Mouse (Mus musculus) erythroblast, embryonic 14.5 days (primary cell): ENCODE results near the gene Ces1b. TPM values are rescaled to one million over a fixed set of nuclear protein-coding genes. Genes with fewer than 3 reads are reported as not detected.

Source experiments
- H3K27me3 ChIP-seq: 2 replicates; pipeline ENCODE4 v1.6.1; 2012; ENCODE audit warnings: inconsistent platforms; ENCODE audit not compliant: control insufficient read depth
- H3K36me3 ChIP-seq: 2 replicates; pipeline ENCODE4 v1.6.1; 2012; ENCODE audit warnings: mild to moderate bottlenecking, inconsistent platforms; ENCODE audit not compliant: control insufficient read depth
- H3K4me1 ChIP-seq: 2 replicates; pipeline ENCODE4 v1.6.1; 2012; ENCODE audit warnings: inconsistent platforms; ENCODE audit not compliant: control insufficient read depth
- H3K4me3 ChIP-seq: replicated peaks from 2 replicates; pipeline ENCODE3; 2012; ENCODE audit warnings: moderate library complexity, mild to moderate bottlenecking, inconsistent platforms
- H3K9me3 ChIP-seq: 2 replicates; pipeline ENCODE4 v1.6.1; 2012; ENCODE audit warnings: low read length, inconsistent platforms, mixed read lengths; ENCODE audit not compliant: control insufficient read depth
- GATA1 ChIP-seq: IDR thresholded peaks from 2 replicates; pipeline ENCODE4 v1.6.1; 2012; ENCODE audit warnings: low read length, inconsistent platforms, mixed read lengths
- TAL1 ChIP-seq: IDR thresholded peaks from 3 replicates; pipeline ENCODE4 v1.6.1; 2012; ENCODE audit warnings: low read length, inconsistent platforms, mixed read lengths
- polyA plus RNA-seq: library from polyadenylated mRNA; stranded (reverse); fragments of >175 nt; gene quantifications from 2 replicates; pipeline ENCODE4 v1.2.3, GENCODE M21; 2012

The Ces1b gene
- polyA plus RNA-seq, 1 experiment = not detected

DNA sequence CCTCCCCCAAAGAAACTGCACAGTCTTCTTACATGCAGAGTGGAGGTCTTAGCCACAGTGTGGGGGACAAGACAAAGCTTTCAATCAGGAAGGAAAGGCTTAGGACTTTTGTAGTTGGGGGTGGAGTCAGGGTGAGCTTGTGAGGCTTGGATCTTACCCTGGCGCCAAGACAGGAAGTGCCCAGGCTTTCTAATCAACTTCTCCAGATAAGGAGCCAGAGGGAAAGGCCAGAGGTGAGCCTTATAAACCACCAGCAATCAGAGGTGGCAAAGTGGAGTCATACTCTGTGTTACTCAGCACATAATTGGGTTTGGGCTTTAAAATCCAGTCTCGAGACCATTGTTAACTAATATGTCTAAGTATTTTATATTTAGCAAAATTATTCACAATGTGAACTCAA, 24.6 kb downstream of the Ces1b start:
- H3K36me3 ChIP-seq = no peaks in the 10 kb centered on the region
- no peaks in the 10 kb centered on the region for H3K4me1 ChIP-seq
- TF ChIP-seq GATA1 (no peak), TAL1 (no peak)
- H3K9me3 ChIP-seq = no peaks in the 10 kb centered on the region
- H3K4me3 ChIP-seq = no peak overlapping the region
- H3K27me3 ChIP-seq = no peaks in the 10 kb centered on the region

DNA sequence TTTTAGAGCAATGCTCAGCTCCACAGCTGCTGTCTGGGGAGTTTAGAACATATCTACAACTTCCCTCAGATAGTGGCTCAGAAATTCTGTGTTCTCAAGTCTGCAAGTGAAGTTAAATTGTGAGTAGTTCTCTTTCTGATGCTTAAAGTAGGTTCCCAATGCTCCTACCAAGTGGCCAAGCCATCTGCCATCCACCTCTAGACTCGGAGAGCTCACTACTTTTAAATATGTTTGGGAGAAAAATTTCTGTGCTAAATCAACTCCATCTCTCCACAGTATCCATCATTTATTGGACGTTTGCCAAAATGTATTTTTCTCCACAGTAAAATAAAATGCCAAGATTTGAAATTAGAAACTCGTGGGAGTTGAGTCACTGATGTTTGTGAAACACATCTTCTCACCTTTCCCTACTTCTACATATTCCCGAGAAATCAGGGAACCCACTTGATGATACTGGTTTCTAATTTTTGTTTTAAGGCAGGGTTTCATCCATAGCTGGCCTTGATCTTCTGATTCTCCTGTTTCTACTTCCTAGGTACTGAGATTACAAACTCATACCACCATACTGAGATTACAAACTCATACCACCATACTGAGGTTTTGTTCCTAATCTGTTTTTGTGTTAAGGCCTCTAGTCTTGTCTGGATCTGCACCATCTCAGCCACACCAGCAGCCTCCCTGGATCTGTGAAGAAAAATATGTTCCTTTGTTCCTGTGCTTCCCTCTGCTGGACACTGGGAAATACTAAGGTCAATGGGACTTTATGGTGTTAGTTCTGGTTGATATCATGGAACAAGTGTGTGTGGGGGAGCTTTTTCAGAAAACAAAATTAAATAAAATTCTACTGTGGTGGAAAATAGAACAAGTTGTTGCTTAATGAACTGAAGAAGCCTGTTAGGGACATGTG, 31.1 kb downstream of the Ces1b start:
- TF ChIP-seq GATA1 (no peak), TAL1 (no peak)

DNA sequence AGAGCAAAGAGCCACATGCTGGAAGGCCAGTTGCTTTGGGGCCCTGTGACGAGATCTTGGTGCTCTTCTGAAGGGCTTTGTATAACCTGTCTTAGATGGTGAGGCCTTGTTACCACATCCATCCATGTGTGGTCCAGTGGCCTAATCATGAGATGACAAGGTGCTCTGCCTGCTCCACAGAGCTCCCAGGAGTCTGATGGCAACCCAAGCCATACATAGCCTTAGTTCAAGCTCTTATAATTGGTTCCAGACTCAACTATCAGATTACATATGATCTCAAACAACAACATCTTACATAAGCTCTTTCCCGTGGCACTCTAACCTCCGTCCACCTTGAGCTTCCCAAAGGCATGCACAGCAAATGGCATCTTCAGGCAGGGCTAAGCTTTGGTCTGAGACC, 31.7 kb downstream of the Ces1b start, which contains the start of gene Ces1a:
Ces1a (minus strand) TSS at position 101 of the 400 bp plus-strand sequence.
- TF ChIP-seq GATA1 = no peak
- TF ChIP-seq TAL1 = no peak
- no peaks in the 10 kb centered on the region for H3K36me3 ChIP-seq
- H3K4me3 ChIP-seq = no peak within 1 kb of the TSS
- no peaks in the 10 kb centered on the region for H3K4me1 ChIP-seq
- no peaks in the 10 kb centered on the region for H3K9me3 ChIP-seq
- no peaks in the 10 kb centered on the region for H3K27me3 ChIP-seq

More for the DNA sequence above, 31.1 kb downstream of the Ces1b start:
- no peaks in the 10 kb centered on the region for H3K27me3 ChIP-seq
- no peaks in the 10 kb centered on the region for H3K4me1 ChIP-seq
- H3K36me3 ChIP-seq = no peaks in the 10 kb centered on the region
- H3K9me3 ChIP-seq = no peaks in the 10 kb centered on the region
- H3K4me3 ChIP-seq = no peak overlapping the region

DNA sequence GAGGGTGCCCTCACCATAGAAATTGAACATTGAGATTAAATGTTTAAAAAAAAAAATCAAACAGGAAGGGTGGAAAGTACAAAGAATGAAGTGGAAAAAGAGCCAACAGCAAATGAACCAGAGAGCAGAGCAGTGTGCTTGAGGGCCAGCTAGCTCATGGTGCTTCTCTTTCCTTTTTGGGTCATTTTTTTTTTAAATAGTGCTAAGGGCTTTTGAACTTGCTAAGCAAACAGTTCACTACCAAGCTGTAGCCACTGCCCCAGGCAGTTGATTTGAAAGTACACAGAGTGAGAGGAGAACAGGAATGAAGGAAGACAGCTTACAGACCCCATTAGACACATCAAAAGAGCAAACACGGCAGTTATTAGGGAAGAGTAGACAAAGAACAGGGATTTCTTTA, 36.7 kb downstream of the Ces1b start:
- TF ChIP-seq GATA1 (no peak), TAL1 (no peak)
- Histone ChIP-seq H3K27me3 (no peaks in the 10 kb centered on the region), H3K9me3 (no peaks in the 10 kb centered on the region), H3K36me3 (no peaks in the 10 kb centered on the region), H3K4me3 (no peak overlapping the region), H3K4me1 (no peaks in the 10 kb centered on the region)

DNA sequence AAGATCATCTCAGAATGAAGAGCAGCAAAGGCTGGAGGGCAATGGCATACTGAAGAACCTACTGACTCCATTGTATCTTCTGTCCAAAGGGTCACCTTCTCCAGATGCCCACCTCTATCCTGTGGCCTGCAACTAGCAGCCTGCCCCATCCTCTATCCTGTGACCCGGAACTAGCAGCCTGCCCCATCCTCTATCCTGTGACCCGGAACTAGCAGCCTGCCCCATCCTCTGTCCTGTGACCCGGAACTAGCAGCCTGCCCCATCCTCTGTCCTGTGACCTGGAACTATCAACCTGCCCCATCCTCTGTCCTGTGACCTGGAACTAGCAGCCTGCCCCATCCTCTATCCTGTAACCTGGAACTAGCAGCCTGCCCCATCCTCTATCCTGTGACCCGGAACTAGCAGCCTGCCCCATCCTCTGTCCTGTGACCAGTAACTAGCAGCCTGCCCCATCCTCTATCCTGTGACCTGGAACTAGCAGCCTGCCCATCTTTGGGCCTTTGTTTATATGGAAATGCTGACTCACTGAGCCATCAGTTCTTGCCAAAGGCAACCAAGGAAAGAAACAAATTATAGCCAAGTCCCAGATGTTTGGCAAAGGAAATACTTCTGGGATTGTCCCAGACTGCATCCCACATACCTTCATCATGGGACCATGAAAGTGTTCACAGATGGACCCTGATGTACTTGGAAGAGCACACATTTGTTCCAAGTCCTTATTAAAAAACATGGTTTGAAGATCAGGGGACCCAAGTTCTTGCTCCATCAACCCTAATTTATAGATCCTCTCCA, 38.8 kb downstream of the Ces1b start:
- Histone ChIP-seq H3K36me3 (no peaks in the 10 kb centered on the region), H3K9me3 (no peaks in the 10 kb centered on the region), H3K4me1 (no peaks in the 10 kb centered on the region), H3K4me3 (no peak overlapping the region), H3K27me3 (no peaks in the 10 kb centered on the region)
- TF ChIP-seq TAL1 (no peak), GATA1 (no peak)

DNA sequence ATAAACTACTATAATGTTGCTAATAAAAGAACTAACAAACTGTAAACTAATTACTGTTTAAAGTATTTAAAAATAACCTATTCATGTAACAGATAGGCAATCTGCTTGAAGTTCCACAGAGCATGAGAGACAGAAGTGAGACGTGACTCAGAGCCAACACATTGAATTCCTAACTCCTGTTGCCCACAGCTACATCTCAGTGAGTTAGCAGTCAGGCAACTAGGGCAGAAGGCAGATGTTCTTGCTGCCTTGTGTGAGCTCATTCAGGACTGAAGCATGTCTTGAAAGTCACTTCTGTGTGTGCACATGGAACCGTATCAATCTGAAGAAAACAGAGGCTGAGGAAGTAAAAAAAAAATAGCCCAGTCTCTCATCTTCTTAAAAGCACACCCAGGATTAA, 39.6 kb downstream of the Ces1b start:
- TF ChIP-seq TAL1 (no peak), GATA1 (no peak)
- no peaks in the 10 kb centered on the region for H3K36me3 ChIP-seq
- H3K9me3 ChIP-seq = no peaks in the 10 kb centered on the region
- no peak overlapping the region for H3K4me3 ChIP-seq
- no peaks in the 10 kb centered on the region for H3K27me3 ChIP-seq
- no peaks in the 10 kb centered on the region for H3K4me1 ChIP-seq

DNA sequence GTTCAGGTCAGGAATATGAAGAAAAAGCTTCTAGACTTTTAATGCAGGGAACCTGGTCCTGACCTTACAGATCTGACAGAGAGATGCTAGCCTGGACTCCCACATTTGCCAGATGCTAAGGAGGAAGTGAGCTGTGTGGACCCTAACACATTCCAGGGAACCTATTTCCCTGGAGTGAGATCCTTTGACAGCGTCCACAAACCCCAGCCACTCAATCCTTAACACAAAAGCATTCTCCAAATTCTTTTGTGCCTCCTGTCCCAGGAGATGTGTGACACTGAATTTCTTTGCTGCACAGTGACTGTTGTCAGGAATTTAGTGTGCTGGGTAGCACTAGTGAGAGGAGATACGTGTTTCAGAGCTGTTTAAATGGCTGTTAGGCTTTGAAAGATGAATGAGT, 41.0 kb downstream of the Ces1b start:
- H3K4me3 ChIP-seq = no peak overlapping the region
- TF ChIP-seq TAL1 = no peak
- TF ChIP-seq GATA1 = no peak
- H3K36me3 ChIP-seq = no peaks in the 10 kb centered on the region
- no peaks in the 10 kb centered on the region for H3K27me3 ChIP-seq
- H3K9me3 ChIP-seq = no peaks in the 10 kb centered on the region
- no peaks in the 10 kb centered on the region for H3K4me1 ChIP-seq

DNA sequence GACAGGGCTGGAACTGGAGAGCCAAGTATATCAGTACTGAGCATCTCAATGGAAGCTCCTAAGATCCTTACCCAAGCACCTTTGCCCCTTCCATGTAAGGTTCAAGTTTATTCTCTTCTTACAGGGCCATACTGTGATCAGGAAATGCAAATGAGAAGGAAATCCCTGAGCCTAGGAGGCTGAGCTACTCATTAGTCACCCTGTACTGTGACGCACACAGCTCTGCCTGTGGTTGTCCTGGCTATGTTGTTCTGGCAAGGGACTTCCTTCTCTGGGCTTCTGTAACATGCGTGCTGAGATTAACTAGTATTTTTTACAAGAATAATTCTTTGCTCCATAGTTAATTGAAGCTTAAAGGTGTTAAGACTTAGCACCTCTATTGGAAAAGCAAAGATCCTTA, 49.2 kb downstream of the Ces1b start:
- H3K27me3 ChIP-seq = no peaks in the 10 kb centered on the region
- H3K36me3 ChIP-seq = no peaks in the 10 kb centered on the region
- H3K4me3 ChIP-seq = no peak overlapping the region
- no peaks in the 10 kb centered on the region for H3K9me3 ChIP-seq
- TF ChIP-seq TAL1 (no peak), GATA1 (no peak)
- H3K4me1 ChIP-seq = no peaks in the 10 kb centered on the region

DNA sequence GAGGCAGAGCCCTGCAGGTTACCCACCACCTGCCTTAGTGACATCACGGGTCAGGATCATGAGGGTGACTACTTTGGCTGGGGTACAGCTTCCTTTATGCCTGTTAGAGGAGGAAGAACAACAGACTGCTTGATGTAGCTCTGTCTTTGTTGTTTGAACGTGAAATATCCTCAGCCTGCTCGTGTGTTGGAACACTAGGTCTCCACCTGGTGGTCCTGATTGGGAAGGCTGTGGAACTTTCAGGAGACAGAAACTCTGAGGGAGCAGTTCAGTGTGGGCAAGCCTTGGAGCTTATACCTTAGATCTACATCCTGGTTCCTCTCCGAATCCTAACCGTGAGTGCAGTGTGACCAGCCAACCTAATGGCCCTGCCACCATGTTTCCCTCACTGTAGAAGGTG, 58.1 kb downstream of the Ces1b start:
- H3K27me3 ChIP-seq = no peaks in the 10 kb centered on the region
- H3K4me3 ChIP-seq = no peak overlapping the region
- TF ChIP-seq TAL1 = no peak
- TF ChIP-seq GATA1 = no peak
- H3K9me3 ChIP-seq = no peaks in the 10 kb centered on the region
- no peaks in the 10 kb centered on the region for H3K4me1 ChIP-seq
- no peaks in the 10 kb centered on the region for H3K36me3 ChIP-seq
